Mouse (Mus musculus): ENCODE measurements around the gene Olfr561.

Olfr561 gene

DNA sequence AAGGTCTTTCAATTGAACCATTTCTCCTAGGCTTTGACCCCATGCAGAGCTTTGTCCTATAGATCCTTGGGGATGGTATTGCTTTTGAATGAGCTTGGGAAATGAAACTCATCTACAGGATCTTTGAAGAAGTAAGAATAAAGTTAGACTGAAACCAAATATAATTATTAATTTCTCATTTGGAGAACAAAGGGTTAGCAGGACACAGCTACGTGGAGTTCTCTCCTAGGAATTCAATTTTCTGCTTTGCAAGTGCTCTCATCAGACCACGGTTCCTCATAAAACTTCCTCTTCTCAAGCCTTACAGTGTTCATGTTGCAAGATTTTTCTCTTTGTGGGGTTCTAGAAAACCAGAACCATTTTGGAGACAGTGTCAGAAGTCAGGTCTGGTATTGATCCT lies at the start of gene Olfr561:
TSS of gene Olfr561 (plus strand) at position 301 of the 400 bp plus-strand sequence.
- no peak for DNase-seq (ENCODE audit: low spot score in 2 of 2)

GRCm38 (mm10) chr7:102727391-102727790 lies 43.6 kb upstream of the Olfr561 start, which contains the start of gene Olfr559:
TSS of gene Olfr559 (minus strand) at chr7:102727491.
- no peak for DNase-seq (ENCODE audit: low spot score in 2 of 2)

GRCm38 (mm10) chr7:102733793-102734192 lies 37.2 kb upstream of the Olfr561 start:
- DNase-seq (ENCODE audit: low spot score in 2 of 2): no peak

GRCm38 (mm10) chr7:102737705-102738104 lies 33.3 kb upstream of the Olfr561 start:
- no peak for DNase-seq (ENCODE audit: low spot score in 2 of 2)

- no peak for DNase-seq (ENCODE audit: low spot score in 2 of 2)
These were observed 18.9 kb upstream of the Olfr561 start for GRCm38 (mm10) chr7:102752086-102752485.

GRCm38 (mm10) chr7:102759266-102759665 lies 11.8 kb upstream of the Olfr561 start, which contains the start of the genes Olfr560 and Olfr78:
TSS of gene Olfr560 (minus strand) at chr7:102759366.
TSS of gene Olfr78 (minus strand) at chr7:102759471.
- DNase-seq (ENCODE audit: low spot score in 2 of 2): no peak

DNA sequence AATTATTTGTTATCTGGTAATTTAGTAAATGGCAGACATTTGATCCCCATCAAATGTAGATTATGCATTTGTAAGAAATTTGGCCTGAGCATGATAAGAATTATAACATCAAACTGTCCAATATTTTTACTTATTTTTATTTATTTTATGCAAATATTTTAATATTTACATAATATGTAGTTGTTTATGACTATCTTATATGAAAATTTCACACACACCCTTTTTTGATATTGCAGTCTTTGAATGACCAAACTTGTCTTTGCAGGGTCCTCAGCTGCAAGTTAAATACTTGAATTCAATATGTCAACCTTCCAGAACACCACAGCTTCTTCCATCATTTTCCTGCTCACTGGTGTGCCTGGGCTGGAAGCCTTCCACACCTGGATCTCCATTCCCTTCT lies 32.2 kb downstream of the Olfr561 start, which contains the start of gene Olfr564:
TSS of gene Olfr564 (plus strand) at position 301 of the 400 bp plus-strand sequence.
- no peak for DNase-seq (ENCODE audit: low spot score in 2 of 2)
